Mouse (Mus musculus) kidney, adult 2 months (tissue): ENCODE results near the gene Gdf3.

Experiments used
- CTCF ChIP-seq: fragments of 200-500 bp; conservative IDR thresholded peaks from 2 replicates; pipeline ENCODE4 v1.5.1; 2011; ENCODE audit warnings: low read depth, mild to moderate bottlenecking, control low read depth, low read length, moderate library complexity, mixed read lengths; ENCODE audit not compliant: insufficient read depth, insufficient read length
- POLR2A ChIP-seq: fragments of 200-500 bp; IDR thresholded peaks from one replicate; pipeline ENCODE4 v1.6.1; 2011; ENCODE audit warnings: low read depth, low read length, control low read depth

DNA sequence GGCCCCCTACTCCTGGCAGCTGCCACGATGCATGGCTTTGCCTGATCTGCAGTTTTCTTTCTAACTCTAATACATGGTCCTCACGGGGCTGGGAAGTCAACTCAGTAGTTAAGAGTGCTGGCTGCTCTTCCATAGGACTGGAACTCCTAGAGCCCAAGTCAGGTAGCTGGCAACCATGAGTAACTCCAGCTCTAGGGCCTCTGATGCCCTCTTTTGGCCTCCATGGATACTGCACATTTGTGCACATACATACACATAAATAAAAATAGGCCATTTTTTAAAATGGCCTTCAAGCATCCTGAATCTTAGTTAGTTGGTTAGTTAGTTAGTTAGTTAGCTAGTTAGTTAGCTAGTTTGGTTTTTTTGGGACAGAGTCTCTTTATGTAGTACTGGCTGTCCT is 17.0 kb downstream of the Gdf3 start:
- TF ChIP-seq CTCF = no peak; the same call in 1 of the 2 replicates
- TF ChIP-seq POLR2A = no peak
